Mouse (Mus musculus) embryonic facial prominence, embryonic 14.5 days (tissue): ENCODE measurements at regions not wholly inside any gene's neighbourhood (a gene's known extent, or its start where the extent isn't known, plus 50 kb on each side); places are given as distances from the start of the nearest gene placed in this dataset.

Source experiments
- ATAC-seq: fragments of 200-750 bp; cut with Nextera tagmentation; 2 replicates; pipeline ENCODE4 v1.8.0; 2017; ENCODE audit warnings: low read depth, moderate number of reproducible peaks, moderate TSS enrichment
- DNase-seq: peaks from one replicate; pipeline ENCODE4 v3.0.0-alpha.2; 2015; ENCODE audit warnings: low spot score
- H3K27ac ChIP-seq: fragments of 300-500 bp; sonication (generic); replicated peaks from 2 replicates; pipeline ENCODE4 v1.5.1; 2014; ENCODE audit warnings: low read depth, mild to moderate bottlenecking, low read length, moderate library complexity
- H3K27me3 ChIP-seq: fragments of 300-500 bp; sonication (generic); replicated peaks from 2 replicates; pipeline ENCODE4 v1.6.1; 2014; ENCODE audit warnings: low read length; ENCODE audit not compliant: control insufficient read depth, insufficient read depth
- H3K36me3 ChIP-seq: fragments of 300-500 bp; sonication (generic); 2 replicates; pipeline ENCODE4 v1.6.1; 2014; ENCODE audit warnings: low read length, mixed read lengths; ENCODE audit not compliant: control insufficient read depth, insufficient read depth
- H3K4me1 ChIP-seq: fragments of 300-500 bp; sonication (generic); 2 replicates; pipeline ENCODE4 v1.6.1; 2014; ENCODE audit warnings: antibody characterized with exemption, low read length; ENCODE audit not compliant: control insufficient read depth, insufficient read depth
- H3K4me2 ChIP-seq: fragments of 300-500 bp; sonication (generic); 2 replicates; pipeline ENCODE4 v1.6.1; 2014; ENCODE audit warnings: low read depth, mild to moderate bottlenecking, low read length, moderate library complexity, mixed read lengths
- H3K4me3 ChIP-seq: fragments of 300-500 bp; sonication (generic); 2 replicates; pipeline ENCODE4 v1.5.1; 2014; ENCODE audit warnings: low read depth, mild to moderate bottlenecking, low read length
- H3K9ac ChIP-seq: fragments of 300-500 bp; sonication (generic); 2 replicates; pipeline ENCODE4 v1.6.1; 2014; ENCODE audit warnings: low read depth, mild to moderate bottlenecking, low read length, moderate library complexity, mixed read lengths
- H3K9me3 ChIP-seq: fragments of 300-500 bp; sonication (generic); 2 replicates; pipeline ENCODE4 v1.6.1; 2016; ENCODE audit warnings: low read length; ENCODE audit not compliant: control insufficient read depth
- WGBS: fragments of 180-500 bp; shearing (Covaris S2); extraction: QIAGEN DNeasy Blood & Tissue Kit; methylation state at CpG from one replicate; pipeline ENCODE4 v1.1.7; 2014; 5-methylcytosine and 5-hydroxymethylcytosine counted together

- no peak for ATAC-seq
Measured at GRCm38 (mm10) chr3:159760293-159760692, 79.2 kb upstream of the Wls start.

DNA sequence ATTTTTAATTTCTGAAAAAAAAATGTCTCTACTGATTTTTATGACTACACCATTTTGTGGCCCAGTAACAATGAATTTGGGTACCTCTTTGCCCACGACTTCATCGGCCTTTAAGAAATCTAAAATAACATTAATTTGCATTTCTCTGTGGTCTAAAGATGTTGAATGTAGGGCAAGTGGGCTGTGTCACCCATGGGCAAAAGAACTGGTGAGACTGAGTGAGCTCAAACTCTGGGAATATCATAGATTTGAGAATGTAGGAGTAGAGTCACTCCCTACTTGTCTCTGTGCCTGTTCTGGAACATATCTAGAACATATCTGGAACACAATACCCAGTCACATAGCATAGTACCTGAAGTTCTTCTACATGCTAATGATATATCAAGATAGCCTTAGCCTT is 78.5 kb upstream of the Wls start:
- Histone ChIP-seq H3K4me1 (no peaks in the 10 kb centered on the region), H3K27me3 (no peaks in the 10 kb centered on the region), H3K9me3 (no peaks in the 10 kb centered on the region), H3K27ac (no peak overlapping the region), H3K36me3 (no peaks in the 10 kb centered on the region), H3K9ac (no peak overlapping the region), H3K4me3 (no peak overlapping the region), H3K4me2 (no peak overlapping the region)
- ATAC-seq (no peak), DNase-seq (no peak)
- 78% methylated on average over 2 of the region's 2 CpGs for WGBS

More at GRCm38 (mm10) chr3:159760293-159760692, 79.2 kb upstream of the Wls start:
- no peak overlapping the region for H3K9ac ChIP-seq
- no peak overlapping the region for H3K27ac ChIP-seq
- no peaks in the 10 kb centered on the region for H3K4me1 ChIP-seq
- 74% methylated on average over 2 of the region's 2 CpGs for WGBS
- no peaks in the 10 kb centered on the region for H3K9me3 ChIP-seq
- no peaks in the 10 kb centered on the region for H3K27me3 ChIP-seq
- no peak overlapping the region for H3K4me3 ChIP-seq
- H3K4me2 ChIP-seq: no peak overlapping the region
- no peak for DNase-seq
- H3K36me3 ChIP-seq: no peaks in the 10 kb centered on the region

DNA sequence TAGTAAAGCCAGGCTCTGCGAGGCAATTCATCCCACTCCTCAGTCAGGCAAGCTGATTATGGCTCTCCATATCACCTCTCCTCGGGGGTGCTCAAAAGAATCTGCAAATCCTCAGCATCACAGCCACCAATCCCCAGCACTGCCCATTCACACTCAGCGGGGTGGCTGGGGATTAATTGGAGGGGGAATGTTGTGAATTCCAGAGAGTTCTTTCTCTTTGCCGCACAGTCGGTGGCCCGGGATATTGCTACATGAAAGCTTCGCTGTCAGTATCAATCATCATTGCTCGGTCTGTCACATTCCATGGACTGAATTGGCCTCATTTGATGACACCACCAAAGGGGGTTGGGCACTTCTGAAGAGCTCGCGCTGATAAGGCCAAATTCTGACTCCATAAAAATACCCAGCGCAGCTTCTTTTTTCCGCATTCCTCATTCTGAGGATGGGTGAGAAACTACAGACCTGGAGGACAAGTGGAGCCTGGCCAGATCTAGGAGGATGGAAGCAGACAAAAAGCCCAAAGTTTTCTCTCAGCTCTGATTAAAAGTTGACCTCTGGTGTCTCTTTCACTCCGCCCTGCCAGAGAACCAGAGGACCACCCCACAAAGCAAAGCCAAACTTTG is 57.1 kb upstream of the Wls start:
- DNase-seq (peak; percentile 74), ATAC-seq (peak; percentile 75; the same call in 1 of the 2 replicates)
- Histone ChIP-seq H3K27me3 (no peaks in the 10 kb centered on the region), H3K36me3 (no peaks in the 10 kb centered on the region), H3K4me3 (no peak overlapping the region), H3K27ac (no peak overlapping the region), H3K4me1 (no peaks in the 10 kb centered on the region; the same call in 1 of the 2 replicates), H3K4me2 (peak overlapping the region; percentile 26), H3K9ac (no peak overlapping the region), H3K9me3 (no peaks in the 10 kb centered on the region)
- 7% methylated on average over 13 of the region's 13 CpGs for WGBS

- no peaks in the 10 kb centered on the region for H3K27me3 ChIP-seq
- no peak overlapping the region for H3K27ac ChIP-seq
- H3K9me3 ChIP-seq: no peaks in the 10 kb centered on the region
- no peak for DNase-seq
- H3K4me2 ChIP-seq: no peak overlapping the region
- no peaks in the 10 kb centered on the region for H3K4me1 ChIP-seq
- no peaks in the 10 kb centered on the region for H3K36me3 ChIP-seq
- no peak for ATAC-seq
- H3K4me3 ChIP-seq: no peak overlapping the region
- H3K9ac ChIP-seq: no peak overlapping the region
- WGBS: 68% methylated on average over 9 of the region's 9 CpGs
Measured at GRCm38 (mm10) chr3:159787776-159788175, 51.7 kb upstream of the Wls start.
